Mouse (Mus musculus) CH12.LX (cell line): ENCODE data around the gene Stap2. TPM values are rescaled to one million over a fixed set of nuclear protein-coding genes. Genes with fewer than 3 reads are reported as not detected.

ENCODE experiments used
- DNase-seq: peaks from one replicate; pipeline ENCODE4 v3.0.0-alpha.2; 2013; ENCODE audit errors: extremely low read depth
- H3K27ac ChIP-seq: 2 replicates; pipeline ENCODE4 v1.5.1; 2012; ENCODE audit warnings: low read depth, mild to moderate bottlenecking, control low read depth, moderate library complexity; ENCODE audit not compliant: insufficient read depth
- H3K27me3 ChIP-seq: replicated peaks from 2 replicates; pipeline ENCODE3; 2012; ENCODE audit warnings: inconsistent platforms
- H3K36me3 ChIP-seq, 2 experiments: replicated peaks in 1 of 2; 2 replicates each; pipeline versions ENCODE3 to v1.6.1; 2012; ENCODE audit warnings: inconsistent platforms in 1 of 2, low read length in 1 of 2, mild to moderate bottlenecking in 1 of 2, mixed read lengths in 1 of 2, moderate library complexity in 1 of 2; ENCODE audit not compliant: control insufficient read depth in 1 of 2, insufficient read depth in 1 of 2
- H3K4me1 ChIP-seq, 2 experiments: 2 replicates each; pipeline ENCODE4 v1.6.1; 2012; ENCODE audit warnings: inconsistent platforms in 1 of 2, moderate library complexity in 1 of 2; ENCODE audit not compliant: insufficient read depth in 2 of 2, control insufficient read depth in 1 of 2
- H3K4me2 ChIP-seq: 2 replicates; pipeline ENCODE4 v1.6.1; 2012; ENCODE audit warnings: low read depth, mild to moderate bottlenecking, control low read depth; ENCODE audit not compliant: poor library complexity, insufficient read depth, severe bottlenecking
- H3K4me3 ChIP-seq, 3 experiments: fragments of 150-350 bp in 1 of 3; sonication (generic) in 1 of 3; replicated peaks in 1 of 3; 2 replicates each; pipeline versions ENCODE3 to v1.5.1; 2011 to 2012; ENCODE audit warnings: low read depth in 2 of 3, low read length in 2 of 3, mild to moderate bottlenecking in 2 of 3, moderate library complexity in 2 of 3, control low read depth in 1 of 3, improper control_type of control experiment in 1 of 3, inconsistent platforms in 1 of 3, mixed read lengths in 1 of 3; ENCODE audit not compliant: poor library complexity in 1 of 3
- H3K79me2 ChIP-seq: replicated peaks from 2 replicates; pipeline ENCODE4 v1.6.1; 2012; ENCODE audit warnings: mild to moderate bottlenecking, moderate library complexity; ENCODE audit not compliant: control insufficient read depth, poor library complexity, insufficient read depth, severe bottlenecking; ENCODE audit errors: extremely low read depth
- H3K9ac ChIP-seq: 2 replicates; pipeline ENCODE4 v1.6.1; 2012; ENCODE audit warnings: low read depth, mild to moderate bottlenecking, control low read depth, moderate library complexity; ENCODE audit not compliant: insufficient read depth
- H3K9me3 ChIP-seq: replicated peaks from 2 replicates; pipeline ENCODE3; 2012; ENCODE audit warnings: low read length, inconsistent platforms, mixed read lengths
- BHLHE40 ChIP-seq: IDR thresholded peaks from 2 replicates; pipeline ENCODE4 v1.6.1; 2011; ENCODE audit warnings: mild to moderate bottlenecking, low read depth, low read length, improper control_type of control experiment
- CHD1 ChIP-seq: IDR thresholded peaks from 2 replicates; pipeline ENCODE4 v1.6.1; 2012; ENCODE audit warnings: low read depth, low read length, improper control_type of control experiment, inconsistent platforms
- CTCF ChIP-seq, 2 experiments: IDR thresholded peaks in 1 of 2; conservative IDR thresholded peaks in 1 of 2; 2 replicates each; pipeline ENCODE4 v1.5.1; 2011 to 2012; ENCODE audit warnings: low read depth in 2 of 2, low read length in 2 of 2, improper control_type of control experiment in 1 of 2, inconsistent platforms in 1 of 2, mild to moderate bottlenecking in 1 of 2, moderate library complexity in 1 of 2
- E2F4 ChIP-seq: IDR thresholded peaks from 2 replicates; pipeline ENCODE4 v1.6.1; 2011; ENCODE audit warnings: low read depth, low read length, improper control_type of control experiment; ENCODE audit not compliant: insufficient replicate concordance
- ELF1 ChIP-seq: IDR thresholded peaks from 2 replicates; pipeline ENCODE4 v1.6.1; 2014; ENCODE audit warnings: low read depth, mild to moderate bottlenecking, inconsistent platforms, low read length, improper control_type of control experiment
- EP300 ChIP-seq: IDR thresholded peaks from 2 replicates; pipeline ENCODE4 v1.6.1; 2011; ENCODE audit warnings: low read length, improper control_type of control experiment
- ETS1 ChIP-seq: conservative IDR thresholded peaks from 2 replicates; pipeline ENCODE4 v1.6.1; 2012; ENCODE audit warnings: low read depth, mild to moderate bottlenecking, inconsistent platforms, low read length, improper control_type of control experiment, moderate library complexity
- GABPA ChIP-seq: IDR thresholded peaks from 2 replicates; pipeline ENCODE4 v1.6.1; 2012; ENCODE audit warnings: low read depth, low read length, improper control_type of control experiment, inconsistent platforms; ENCODE audit not compliant: insufficient replicate concordance
- IRF4 ChIP-seq: IDR thresholded peaks from 2 replicates; pipeline ENCODE4 v1.6.1; 2014; ENCODE audit warnings: low read depth, mild to moderate bottlenecking, inconsistent platforms, low read length, improper control_type of control experiment
- JUN ChIP-seq: IDR thresholded peaks from 2 replicates; pipeline ENCODE4 v1.6.1; 2011; ENCODE audit warnings: low read depth, mild to moderate bottlenecking, low read length, improper control_type of control experiment, moderate library complexity; ENCODE audit not compliant: insufficient read depth
- JUND ChIP-seq: conservative IDR thresholded peaks from 2 replicates; pipeline ENCODE4 v1.6.1; 2011; ENCODE audit warnings: low read depth, low read length, improper control_type of control experiment
- KAT2A ChIP-seq: IDR thresholded peaks from 2 replicates; pipeline ENCODE4 v1.6.1; 2012; ENCODE audit warnings: low read length, improper control_type of control experiment, inconsistent platforms; ENCODE audit not compliant: insufficient replicate concordance
- MAFK ChIP-seq: IDR thresholded peaks from 2 replicates; pipeline ENCODE4 v1.6.1; 2011; ENCODE audit warnings: low read length, improper control_type of control experiment; ENCODE audit not compliant: insufficient replicate concordance
- MAX ChIP-seq: IDR thresholded peaks from 2 replicates; pipeline ENCODE4 v1.6.1; 2011; ENCODE audit warnings: low read length, improper control_type of control experiment
- MAZ ChIP-seq: IDR thresholded peaks from 2 replicates; pipeline ENCODE4 v1.6.1; 2012; ENCODE audit warnings: low read depth, mild to moderate bottlenecking, inconsistent platforms, low read length, improper control_type of control experiment, moderate library complexity
- MEF2A ChIP-seq: IDR thresholded peaks from 2 replicates; pipeline ENCODE4 v1.6.1; 2014; ENCODE audit warnings: low read depth, mild to moderate bottlenecking, inconsistent platforms, low read length, improper control_type of control experiment, borderline replicate concordance
- MYC ChIP-seq: IDR thresholded peaks from 2 replicates; pipeline ENCODE4 v1.6.1; 2011; ENCODE audit warnings: low read depth, mild to moderate bottlenecking, improper control_type of control experiment, low read length
- NELFE ChIP-seq: IDR thresholded peaks from 2 replicates; pipeline ENCODE4 v1.6.1; 2011; ENCODE audit warnings: low read depth, low read length, improper control_type of control experiment
- NRF1 ChIP-seq: IDR thresholded peaks from 2 replicates; pipeline ENCODE4 v1.6.1; 2014; ENCODE audit warnings: low read depth, mild to moderate bottlenecking, inconsistent platforms, low read length, improper control_type of control experiment, moderate library complexity
- PAX5 ChIP-seq: IDR thresholded peaks from 2 replicates; pipeline ENCODE4 v1.6.1; 2012; ENCODE audit warnings: low read length, inconsistent platforms, mixed read lengths
- POLR2A ChIP-seq: IDR thresholded peaks from 2 replicates; pipeline ENCODE4 v1.6.1; 2011; ENCODE audit warnings: low read depth, mild to moderate bottlenecking, improper control_type of control experiment, low read length
- RAD21 ChIP-seq: IDR thresholded peaks from 2 replicates; pipeline ENCODE4 v1.6.1; 2011; ENCODE audit warnings: low read depth, mild to moderate bottlenecking, low read length, improper control_type of control experiment, moderate library complexity
- RCOR1 ChIP-seq: conservative IDR thresholded peaks from 2 replicates; pipeline ENCODE4 v1.6.1; 2012; ENCODE audit warnings: low read depth, mild to moderate bottlenecking, inconsistent platforms, low read length, improper control_type of control experiment
- SIN3A ChIP-seq: IDR thresholded peaks from 2 replicates; pipeline ENCODE4 v1.6.1; 2012; ENCODE audit warnings: low read length, improper control_type of control experiment, inconsistent platforms
- SMC3 ChIP-seq: IDR thresholded peaks from 2 replicates; pipeline ENCODE4 v1.6.1; 2011; ENCODE audit warnings: low read depth, low read length, improper control_type of control experiment
- TBP ChIP-seq: conservative IDR thresholded peaks from 2 replicates; pipeline ENCODE4 v1.6.1; 2011; ENCODE audit warnings: low read depth, low read length, improper control_type of control experiment
- USF1 ChIP-seq: IDR thresholded peaks from 2 replicates; pipeline ENCODE4 v1.6.1; 2014; ENCODE audit warnings: low read depth, mild to moderate bottlenecking, inconsistent platforms, low read length, improper control_type of control experiment
- USF2 ChIP-seq: conservative IDR thresholded peaks from 2 replicates; pipeline ENCODE4 v1.6.1; 2011; ENCODE audit warnings: low read depth, low read length, improper control_type of control experiment
- ZC3H11A ChIP-seq: IDR thresholded peaks from 2 replicates; pipeline ENCODE4 v1.6.1; 2012; ENCODE audit warnings: low read depth, mild to moderate bottlenecking, inconsistent platforms, low read length, improper control_type of control experiment
- ZKSCAN1 ChIP-seq: IDR thresholded peaks from 2 replicates; pipeline ENCODE4 v1.6.1; 2012; ENCODE audit warnings: low read depth, inconsistent platforms, low read length, improper control_type of control experiment, borderline replicate concordance
- ZNF384 ChIP-seq: IDR thresholded peaks from 2 replicates; pipeline ENCODE4 v1.6.1; 2012; ENCODE audit warnings: low read depth, low read length, improper control_type of control experiment, inconsistent platforms
- dilution Hi-C: fragments of 300-500 bp; cut with MboI; formaldehyde crosslinking; loops from 2 replicates; pipeline ENCODE4 v1.14.3; 2020; ENCODE audit warnings: low sequenced_read_pairs; ENCODE audit not compliant: extremely low pct_unique_long_range_greater_than_20kb, extremely low pct_ligation_motif_present
- in situ Hi-C: fragments of 300-500 bp; cut with MboI; formaldehyde crosslinking; loops from 3 replicates; pipeline ENCODE4 v1.14.3; 2019; ENCODE audit warnings: low sequenced_read_pairs, low pct_ligation_motif_present, low pct_unique_long_range_greater_than_20kb, mixed read lengths
- polyA plus RNA-seq: library from polyadenylated mRNA; unstranded; fragments of >175 nt; gene quantifications from 2 replicates; pipeline ENCODE4 v1.2.1, GENCODE M21; 2012; ENCODE audit warnings: low read depth; ENCODE audit not compliant: insufficient read length
- total RNA-seq, 2 experiments: library from RNA; depleted of rRNA; stranded (reverse); fragments of 300-350 nt in 1 of 2; fragments of >200 nt in 1 of 2; gene quantifications; 2 replicates each; pipeline ENCODE4 v1.2.3; 2012 to 2014

Gene Stap2
- total and polyA plus RNA-seq, 3 experiments = 0.51 to 3.2 (median 0.52) TPM

- dilution Hi-C loops = no loop called here
- Histone ChIP-seq H3K4me1 (peaks cover 19 to 59% of the 10 kb centered on the region in 2 experiments), H3K4me2 (peak overlapping the region; percentile 88), H3K9ac (peak overlapping the region; percentile 78; the same call in 1 of the 2 replicates), H3K36me3 (peaks cover 13 to 41% of the 10 kb centered on the region in 2 experiments), H3K4me3 (peak overlapping the region in 2 of 3 experiments; percentile 94 to 98), H3K79me2 (peaks cover 63% of the 10 kb centered on the region), H3K27me3 (no peaks in the 10 kb centered on the region), H3K9me3 (no peaks in the 10 kb centered on the region), H3K27ac (no peak overlapping the region)
- in situ Hi-C loops = no loop called here
- DNase-seq = no peak
- TF ChIP-seq JUND (no peak), SMC3 (no peak), ETS1 (no peak), KAT2A (no peak), MAX (no peak), GABPA (no peak), ZNF384 (no peak), USF1 (no peak), RCOR1 (no peak), NRF1 (no peak), USF2 (no peak), ZKSCAN1 (no peak), PAX5 (no peak), BHLHE40 (no peak), EP300 (no peak), CTCF (conservative IDR thresholded peaks at IDR 0.05 in 1 of 2, IDR thresholded peaks at IDR 0.05 in 1 of 2; ENCODE audit: low read depth in 2 of 2, low read length in 2 of 2) (no peak), IRF4 (no peak), JUN (no peak), MAZ (no peak)
Observed at GRCm38 (mm10) chr17:56034726-56035100, 29.3 kb upstream of the Stap2 start.

- H3K27ac ChIP-seq = no peak overlapping the region
- no peaks in the 10 kb centered on the region for H3K27me3 ChIP-seq
- no peaks in the 10 kb centered on the region for H3K9me3 ChIP-seq
- no peak overlapping the region; the same call in 1 of the 2 replicates for H3K9ac ChIP-seq
- DNase-seq = no peak
- TF ChIP-seq CHD1 = no peak
- TF ChIP-seq BHLHE40 = no peak
- TF ChIP-seq RCOR1 = no peak
- TF ChIP-seq NRF1 = no peak
- no peak for TF ChIP-seq USF2
- no peak for TF ChIP-seq ETS1
- TF ChIP-seq USF1 = no peak
- no peak for TF ChIP-seq ZC3H11A
- TF ChIP-seq MYC = no peak
- TF ChIP-seq ELF1 = no peak
- TF ChIP-seq POLR2A = no peak
- TF ChIP-seq SIN3A = no peak
- TF ChIP-seq RAD21 = no peak
- no peak for TF ChIP-seq MAZ
- no peak for TF ChIP-seq E2F4
- no peak for TF ChIP-seq MAFK
- no peak for TF ChIP-seq TBP
- no peak for TF ChIP-seq MEF2A
- TF ChIP-seq NELFE = no peak
- peak overlapping the region; percentile 88 for H3K4me2 ChIP-seq
- H3K79me2 ChIP-seq = peaks cover 67% of the 10 kb centered on the region
- H3K36me3 ChIP-seq = peaks cover 17 to 46% of the 10 kb centered on the region in 2 experiments
- peaks cover 19 to 65% of the 10 kb centered on the region in 2 experiments for H3K4me1 ChIP-seq
- dilution Hi-C loops = no loop called here
- in situ Hi-C loops = no loop called here
- H3K4me3 ChIP-seq = peak overlapping the region in 1 of 3 experiments; percentile 94
Observed at GRCm38 (mm10) chr17:56034040-56034725, 28.8 kb upstream of the Stap2 start.
